Mouse (Mus musculus) layer of hippocampus, adult 2 months (tissue): ENCODE measurements around the gene Klhl2. TPM values are rescaled to one million over a fixed set of nuclear protein-coding genes. Genes with fewer than 3 reads are reported as not detected.
A peak's percentile ranks its signal among the peaks of the same experiment; 100 is the strongest.

Experiments
- DNase-seq, 2 experiments: peaks; one replicate each; pipeline ENCODE4 v3.0.0; 2022; ENCODE audit warnings: low spot score in 2 of 2
- H3K27ac ChIP-seq: fragments of 200-600 bp; 2 replicates; pipeline ENCODE4 v1.8.1; 2022
- H3K4me3 ChIP-seq: fragments of 200-600 bp; 2 replicates; pipeline ENCODE4 v1.8.1; 2022; ENCODE audit warnings: mild to moderate bottlenecking
- CTCF ChIP-seq: fragments of 200-600 bp; conservative IDR thresholded peaks from 2 replicates; pipeline ENCODE4 v1.8.1; 2022; ENCODE audit warnings: antibody characterized with exemption, mild to moderate bottlenecking, moderate library complexity
- total RNA-seq, 2 experiments: library from RNA; stranded (reverse); gene quantifications; 2 replicates each; pipeline ENCODE4 v1.2.3; 2021

Klhl2 gene
- total RNA-seq, 2 experiments from 2014 or later: 303 to 323 TPM

- TF ChIP-seq CTCF: no peak
- no peak for DNase-seq
- Histone ChIP-seq H3K27ac (no peak overlapping the region), H3K4me3 (no peak overlapping the region)
Measured at GRCm38 (mm10) chr8:64786801-64787200, 63.0 kb downstream of the Klhl2 start.

GRCm38 (mm10) chr8:64784235-64784634 is 65.6 kb downstream of the Klhl2 start:
- no peak for DNase-seq
- TF ChIP-seq CTCF: no peak
- Histone ChIP-seq H3K27ac (no peak overlapping the region), H3K4me3 (no peak overlapping the region)

GRCm38 (mm10) chr8:64781947-64782346 is 67.9 kb downstream of the Klhl2 start:
- H3K4me3 ChIP-seq: no peak overlapping the region
- TF ChIP-seq CTCF: no peak
- peak overlapping the region; percentile 55; the same call in 1 of the 2 replicates for H3K27ac ChIP-seq
- DNase-seq: no peak

- Histone ChIP-seq H3K4me3 (no peak overlapping the region), H3K27ac (peak overlapping the region; percentile 28; the same call in 1 of the 2 replicates)
- peak; percentile 59 for TF ChIP-seq CTCF
- DNase-seq: no peak
Measured at GRCm38 (mm10) chr8:64777925-64778324, 71.9 kb downstream of the Klhl2 start.

- Histone ChIP-seq H3K4me3 (no peak overlapping the region), H3K27ac (no peak overlapping the region)
- TF ChIP-seq CTCF: no peak
- DNase-seq: no peak
Measured at GRCm38 (mm10) chr8:64774136-64774535, 75.7 kb downstream of the Klhl2 start.

GRCm38 (mm10) chr8:64770814-64771213 is 79.0 kb downstream of the Klhl2 start:
- no peak for TF ChIP-seq CTCF
- Histone ChIP-seq H3K4me3 (no peak overlapping the region), H3K27ac (peak overlapping the region; percentile 43; the same call in 1 of the 2 replicates)
- DNase-seq: no peak

GRCm38 (mm10) chr8:64769586-64769985 is 80.2 kb downstream of the Klhl2 start:
- Histone ChIP-seq H3K27ac (peak overlapping the region; percentile 28; the same call in 1 of the 2 replicates), H3K4me3 (no peak overlapping the region)
- TF ChIP-seq CTCF: no peak
- no peak for DNase-seq

- no peak overlapping the region for H3K4me3 ChIP-seq
- no peak for TF ChIP-seq CTCF
- no peak overlapping the region for H3K27ac ChIP-seq
- DNase-seq: no peak
Measured at GRCm38 (mm10) chr8:64768645-64769044, 81.2 kb downstream of the Klhl2 start.

- no peak for DNase-seq
- no peak overlapping the region for H3K4me3 ChIP-seq
- no peak for TF ChIP-seq CTCF
- H3K27ac ChIP-seq: no peak overlapping the region
Measured at GRCm38 (mm10) chr8:64767047-64767446, 82.8 kb downstream of the Klhl2 start.

GRCm38 (mm10) chr8:64764075-64764474 is 85.7 kb downstream of the Klhl2 start:
- H3K27ac ChIP-seq: no peak overlapping the region
- TF ChIP-seq CTCF: no peak

GRCm38 (mm10) chr8:64762751-64763150 is 87.1 kb downstream of the Klhl2 start:
- Histone ChIP-seq H3K4me3 (no peak overlapping the region), H3K27ac (no peak overlapping the region)
- DNase-seq: no peak
- TF ChIP-seq CTCF: no peak

More at GRCm38 (mm10) chr8:64764075-64764474, 85.7 kb downstream of the Klhl2 start:
- DNase-seq: no peak
- H3K4me3 ChIP-seq: no peak overlapping the region

GRCm38 (mm10) chr8:64761430-64761829 is 88.4 kb downstream of the Klhl2 start:
- H3K4me3 ChIP-seq: no peak overlapping the region
- peak; percentile 37 to 55 for DNase-seq
- peak overlapping the region; percentile 34 for H3K27ac ChIP-seq
- peak; percentile 74 for TF ChIP-seq CTCF

- TF ChIP-seq CTCF: peak; percentile 56
- DNase-seq: peak in 1 of 2 experiments; percentile 31
- peak overlapping the region; percentile 51; the same call in 1 of the 2 replicates for H3K27ac ChIP-seq
- no peak overlapping the region for H3K4me3 ChIP-seq
Measured at GRCm38 (mm10) chr8:64757956-64758355, 91.9 kb downstream of the Klhl2 start.

GRCm38 (mm10) chr8:64746215-64747058 is 103.4 kb downstream of the Klhl2 start:
- Histone ChIP-seq H3K27ac (no peak overlapping the region), H3K4me3 (no peak overlapping the region)
- TF ChIP-seq CTCF: no peak
- no peak for DNase-seq
